Mouse (Mus musculus) ovary, adult 18-20 months (tissue): ENCODE results near the gene Lamp1.

Experiments used
- DNase-seq: peaks from one replicate; pipeline ENCODE4 v3.0.0; 2022; ENCODE audit warnings: low spot score, mixed read lengths

Lamp1 gene

GRCm38 (mm10) chr8:13163563-13163962 lies 4.6 kb downstream of the Lamp1 start:
- DNase-seq = no peak

- DNase-seq = no peak
Measured at GRCm38 (mm10) chr8:13164361-13164760, 5.4 kb downstream of the Lamp1 start.

- no peak for DNase-seq
Measured at GRCm38 (mm10) chr8:13170510-13170909, 11.5 kb downstream of the Lamp1 start.

GRCm38 (mm10) chr8:13174305-13174704 lies 15.3 kb downstream of the Lamp1 start:
- no peak for DNase-seq

- no peak for DNase-seq
Measured at GRCm38 (mm10) chr8:13174811-13175210, 15.8 kb downstream of the Lamp1 start.

GRCm38 (mm10) chr8:13175650-13176049 lies 16.7 kb downstream of the Lamp1 start:
- DNase-seq = no peak

GRCm38 (mm10) chr8:13177173-13177852 lies 18.4 kb downstream of the Lamp1 start:
- no peak for DNase-seq

- DNase-seq = no peak
Measured at GRCm38 (mm10) chr8:13178137-13178536, 19.2 kb downstream of the Lamp1 start.

- DNase-seq = no peak
Measured at GRCm38 (mm10) chr8:13179482-13179881, 20.5 kb downstream of the Lamp1 start.

- DNase-seq = no peak
Measured at GRCm38 (mm10) chr8:13179948-13180347, 21.0 kb downstream of the Lamp1 start.

GRCm38 (mm10) chr8:13180408-13180807 lies 21.4 kb downstream of the Lamp1 start:
- no peak for DNase-seq

- DNase-seq = no peak
Measured at GRCm38 (mm10) chr8:13180911-13181690, 22.1 kb downstream of the Lamp1 start.

GRCm38 (mm10) chr8:13181691-13181976 lies 22.7 kb downstream of the Lamp1 start:
- no peak for DNase-seq

GRCm38 (mm10) chr8:13186819-13187218 lies 27.9 kb downstream of the Lamp1 start:
- no peak for DNase-seq

GRCm38 (mm10) chr8:13187229-13187628 lies 28.3 kb downstream of the Lamp1 start:
- no peak for DNase-seq

- DNase-seq = no peak
Measured at GRCm38 (mm10) chr8:13187638-13188037, 28.7 kb downstream of the Lamp1 start.

- no peak for DNase-seq
Measured at GRCm38 (mm10) chr8:13188052-13188555, 29.1 kb downstream of the Lamp1 start.

- no peak for DNase-seq
Measured at GRCm38 (mm10) chr8:13188857-13189256, 29.9 kb downstream of the Lamp1 start.

- no peak for DNase-seq
Measured at GRCm38 (mm10) chr8:13190235-13190634, 31.3 kb downstream of the Lamp1 start.

- DNase-seq = no peak
Measured at GRCm38 (mm10) chr8:13194818-13195217, 35.9 kb downstream of the Lamp1 start.

GRCm38 (mm10) chr8:13197493-13197892 lies 38.5 kb downstream of the Lamp1 start:
- no peak for DNase-seq

GRCm38 (mm10) chr8:13199385-13200061 lies 40.6 kb downstream of the Lamp1 start:
- DNase-seq = no peak
